Mouse (Mus musculus): ENCODE data around the gene Ppp4r1. TPM values are rescaled to one million over a fixed set of nuclear protein-coding genes. Genes with fewer than 3 reads are reported as not detected.
A peak's percentile ranks its signal among the peaks of the same experiment; 100 is the strongest.

Gene Ppp4r1
- polyA plus RNA-seq, 1 experiment from 2014 or later: 45.2 TPM

DNA sequence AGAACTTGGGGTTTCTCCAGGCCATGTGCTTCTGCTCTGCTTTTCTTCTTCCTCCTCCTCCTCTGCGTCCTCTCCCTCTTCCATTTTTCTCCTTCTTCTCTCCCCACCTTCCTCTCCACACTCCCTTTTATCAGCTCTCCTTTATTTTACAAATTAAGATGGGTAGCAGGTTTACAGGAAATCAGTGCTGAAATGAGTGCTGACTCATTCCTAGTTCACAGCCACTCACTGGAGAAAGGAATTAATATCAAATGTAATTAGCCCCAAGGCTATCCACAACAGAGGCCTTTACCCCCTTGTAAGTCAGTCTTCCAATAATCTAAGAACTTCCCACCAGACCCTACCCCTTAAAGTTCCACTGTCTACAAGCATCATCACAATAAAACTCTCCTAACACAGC lies 6.1 kb upstream of the Ppp4r1 start:
- Histone ChIP-seq H3K4me3 (no peak overlapping the region), H3K27me3 (no peaks in the 10 kb centered on the region), H3K36me3 (no peaks in the 10 kb centered on the region), H3K9ac (replicated peaks) (no peak overlapping the region), H3K9me3 (no peaks in the 10 kb centered on the region), H3K4me1 (peaks cover 20% of the 10 kb centered on the region), H3K4me2 (replicated peaks) (no peak overlapping the region), H3K27ac (replicated peaks) (no peak overlapping the region)
- no peak for ATAC-seq (replicated peaks)
- WGBS: 91% methylated on average over 1 of the region's 1 CpGs

DNA sequence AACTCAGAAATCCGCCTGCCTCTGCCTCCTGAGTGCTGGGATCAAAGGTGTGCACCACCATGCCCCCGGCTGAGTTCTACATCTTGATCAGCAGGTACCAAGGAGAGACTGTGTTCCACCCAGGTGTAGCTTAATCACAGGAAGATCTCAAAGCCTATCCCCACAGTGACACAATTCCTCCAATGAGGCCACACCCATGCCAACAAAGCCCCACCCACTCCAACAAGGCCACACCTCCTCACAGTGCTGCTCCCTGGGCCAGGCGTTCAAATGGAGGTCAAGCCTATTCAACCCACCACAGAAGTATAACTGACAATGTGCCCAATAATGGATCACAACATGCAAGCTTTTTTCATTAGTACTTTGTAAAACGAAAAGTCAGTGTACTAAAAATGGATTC lies 4.9 kb upstream of the Ppp4r1 start:
- H3K4me1 ChIP-seq: peaks cover 19% of the 10 kb centered on the region
- no peaks in the 10 kb centered on the region for H3K27me3 ChIP-seq
- WGBS: 86% methylated on average over 4 of the region's 4 CpGs
- no peak overlapping the region for H3K4me3 ChIP-seq
- H3K9me3 ChIP-seq: no peaks in the 10 kb centered on the region
- H3K27ac ChIP-seq (replicated peaks): no peak overlapping the region
- no peaks in the 10 kb centered on the region for H3K36me3 ChIP-seq
- H3K4me2 ChIP-seq (replicated peaks): no peak overlapping the region
- no peak for ATAC-seq (replicated peaks)
- H3K9ac ChIP-seq (replicated peaks): no peak overlapping the region

DNA sequence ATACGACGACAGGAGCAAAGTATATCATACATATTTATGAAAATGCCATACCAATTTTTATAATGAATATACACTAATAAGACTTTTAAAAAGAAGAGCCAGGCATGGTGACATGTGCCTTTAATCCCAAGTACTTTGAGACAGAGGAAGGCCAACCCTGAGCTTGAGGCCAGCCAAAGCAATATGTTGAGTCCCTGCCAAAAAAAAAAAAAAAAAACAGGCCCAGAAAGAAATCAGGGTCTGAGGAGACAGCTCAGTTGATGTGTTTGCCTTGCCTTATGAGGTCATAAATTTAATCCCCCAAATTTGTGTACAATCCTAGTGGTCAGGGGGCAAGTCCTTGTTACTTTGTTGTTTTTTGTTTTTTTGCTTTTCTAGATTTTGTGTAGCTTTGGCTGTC lies 1.4 kb upstream of the Ppp4r1 start:
- Histone ChIP-seq H3K4me1 (peaks cover 23% of the 10 kb centered on the region), H3K9me3 (no peaks in the 10 kb centered on the region), H3K36me3 (no peaks in the 10 kb centered on the region), H3K9ac (replicated peaks) (no peak overlapping the region), H3K27ac (replicated peaks) (no peak overlapping the region), H3K4me2 (replicated peaks) (no peak overlapping the region), H3K27me3 (no peaks in the 10 kb centered on the region), H3K4me3 (no peak overlapping the region)
- ATAC-seq (replicated peaks): no peak
- 85% methylated on average over 2 of the region's 2 CpGs for WGBS

DNA sequence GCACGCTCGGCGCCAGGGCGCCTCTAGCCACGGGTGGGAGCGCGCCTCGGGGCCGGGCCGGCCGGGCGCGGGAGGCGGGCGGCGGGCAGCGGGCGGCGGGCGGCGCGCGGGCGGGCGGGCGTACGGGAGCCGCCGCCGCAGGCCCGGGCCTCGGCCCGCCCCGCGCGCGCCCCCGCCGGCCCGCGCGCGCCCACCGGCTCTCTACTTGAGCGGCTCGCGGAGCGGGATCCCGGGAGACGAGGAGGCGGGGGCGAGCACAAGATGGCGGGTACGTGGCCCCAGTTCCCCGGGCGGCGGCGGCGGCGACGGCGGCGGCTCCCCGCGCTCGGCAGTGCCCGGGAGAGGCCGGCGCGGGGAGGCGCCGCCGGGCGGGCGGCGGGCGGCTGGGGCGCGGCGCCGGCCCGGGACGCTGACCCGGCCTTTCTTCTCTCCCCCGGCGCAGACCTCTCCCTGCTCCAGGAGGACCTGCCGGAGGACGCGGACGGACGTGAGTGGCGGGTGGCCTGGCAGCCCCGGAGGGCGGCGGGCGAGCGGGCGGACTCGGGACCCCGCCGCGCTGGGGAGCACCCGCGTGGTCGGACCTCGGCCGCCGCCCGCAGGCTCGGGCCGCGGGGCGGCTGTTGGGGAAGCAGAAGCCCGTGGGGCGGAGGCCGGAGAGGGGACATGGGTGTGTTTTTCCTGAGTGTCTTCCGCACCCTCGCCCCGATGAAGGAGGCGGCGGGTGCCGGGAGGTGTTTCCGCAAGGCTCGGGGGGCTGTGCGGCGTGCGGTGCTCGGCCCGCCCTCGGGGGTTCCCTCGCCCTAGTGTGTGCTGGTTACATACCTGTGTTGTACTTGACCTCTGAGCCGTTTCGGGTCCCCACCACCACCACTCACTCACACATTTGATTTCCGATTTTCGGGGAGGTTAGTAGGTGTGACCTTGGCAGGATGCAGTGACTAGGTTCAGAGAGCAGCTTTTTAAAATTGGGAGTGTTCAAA lies 1.1 kb downstream of the Ppp4r1 start:
- H3K27ac ChIP-seq (replicated peaks): peak overlapping the region; percentile 99
- no peaks in the 10 kb centered on the region for H3K9me3 ChIP-seq
- peak overlapping the region; percentile 98 for H3K4me3 ChIP-seq
- no peaks in the 10 kb centered on the region for H3K36me3 ChIP-seq
- no peaks in the 10 kb centered on the region for H3K27me3 ChIP-seq
- WGBS: under 1% methylated on average over 62 of the region's 135 CpGs
- H3K4me1 ChIP-seq: peaks cover 27% of the 10 kb centered on the region
- peak overlapping the region; percentile 96 for H3K9ac ChIP-seq (replicated peaks)
- peak; percentile 60 for ATAC-seq (replicated peaks)
- H3K4me2 ChIP-seq (replicated peaks): peak overlapping the region; percentile 56

DNA sequence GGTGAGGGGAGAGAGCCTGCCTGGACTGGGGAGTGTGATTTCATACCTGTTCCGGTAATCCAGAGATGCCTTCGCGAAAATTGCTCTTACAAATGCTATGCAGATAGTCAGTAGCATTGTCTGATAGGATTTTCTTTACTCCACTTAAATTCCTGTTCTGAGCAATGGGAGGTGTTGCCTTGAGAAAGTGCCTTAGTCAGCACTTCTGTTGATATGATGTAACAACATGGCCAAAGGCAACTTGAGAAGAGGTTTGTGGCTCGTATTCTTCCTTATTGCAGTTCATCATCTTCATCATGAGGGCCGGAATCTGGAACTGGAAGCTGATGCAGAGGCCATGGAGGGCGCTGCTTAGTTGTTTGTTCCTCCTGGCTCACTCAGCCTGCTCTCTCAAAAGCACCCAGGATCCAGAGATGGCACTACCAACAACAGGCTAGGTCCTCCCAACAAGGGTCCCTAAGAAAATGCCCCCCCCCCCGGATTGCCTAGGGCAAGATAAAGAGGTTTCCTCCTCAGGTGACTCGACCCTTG lies 2.3 kb downstream of the Ppp4r1 start:
- WGBS: 73% methylated on average over 8 of the region's 8 CpGs
- Histone ChIP-seq H3K4me3 (peak overlapping the region; percentile 98), H3K4me1 (peaks cover 27% of the 10 kb centered on the region), H3K9ac (replicated peaks) (peak overlapping the region; percentile 96; the same call in 1 of the 2 replicates), H3K9me3 (no peaks in the 10 kb centered on the region), H3K27me3 (no peaks in the 10 kb centered on the region), H3K27ac (replicated peaks) (0 out of 2 replicates have a peak overlapping the region, but pooled peaks have one; percentile 17), H3K4me2 (replicated peaks) (peak overlapping the region; percentile 56), H3K36me3 (no peaks in the 10 kb centered on the region)
- ATAC-seq (replicated peaks): no peak

DNA sequence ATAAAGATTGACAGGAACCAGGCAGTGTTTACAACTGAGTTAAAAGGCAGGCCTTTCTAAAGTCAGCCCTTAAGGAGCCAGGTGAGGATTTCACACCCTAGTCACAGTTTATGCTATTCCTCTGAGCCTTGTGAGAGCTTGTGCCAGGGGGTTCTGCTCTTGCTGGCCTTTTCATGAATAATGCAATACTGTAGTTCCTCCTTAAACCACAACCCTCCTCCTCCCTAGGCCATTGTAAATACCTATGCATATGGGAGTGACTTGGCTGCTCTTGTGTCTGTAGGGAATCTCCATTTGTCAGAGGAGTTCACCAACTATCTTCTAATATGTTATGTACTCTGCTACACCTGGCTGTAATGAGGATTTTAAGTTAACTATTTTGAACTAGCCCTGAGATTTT lies 3.3 kb downstream of the Ppp4r1 start:
- no peak overlapping the region for H3K27ac ChIP-seq (replicated peaks)
- H3K9ac ChIP-seq (replicated peaks): no peak overlapping the region
- H3K36me3 ChIP-seq: no peaks in the 10 kb centered on the region
- no peaks in the 10 kb centered on the region for H3K27me3 ChIP-seq
- H3K9me3 ChIP-seq: no peaks in the 10 kb centered on the region
- H3K4me3 ChIP-seq: no peak overlapping the region
- peaks cover 27% of the 10 kb centered on the region for H3K4me1 ChIP-seq
- no peak overlapping the region for H3K4me2 ChIP-seq (replicated peaks)
- no peak for ATAC-seq (replicated peaks)

DNA sequence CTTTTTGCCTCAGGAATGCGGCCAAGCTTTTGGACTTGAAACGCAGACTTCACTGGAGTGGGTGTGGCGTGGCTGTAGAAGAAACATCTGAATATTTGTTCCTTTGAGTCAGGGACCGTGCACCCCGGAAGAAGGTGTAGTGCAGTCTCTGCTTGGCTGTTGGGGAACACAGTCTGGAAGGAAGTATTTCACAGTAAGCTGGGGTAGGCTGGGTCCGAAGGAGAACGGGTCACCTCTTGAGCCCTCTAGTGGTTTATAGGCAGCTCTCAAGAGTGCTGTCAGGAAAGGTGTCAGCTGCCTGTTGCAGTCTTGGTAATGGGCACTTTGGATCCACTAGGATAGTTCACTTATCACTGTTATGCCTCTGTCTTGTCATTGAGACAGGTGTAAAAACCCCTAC lies 3.9 kb downstream of the Ppp4r1 start:
- H3K9ac ChIP-seq (replicated peaks): no peak overlapping the region
- no peak overlapping the region for H3K4me3 ChIP-seq
- no peaks in the 10 kb centered on the region for H3K9me3 ChIP-seq
- ATAC-seq (replicated peaks): no peak
- WGBS: 84% methylated on average over 7 of the region's 7 CpGs
- no peak overlapping the region for H3K4me2 ChIP-seq (replicated peaks)
- H3K27me3 ChIP-seq: no peaks in the 10 kb centered on the region
- no peaks in the 10 kb centered on the region for H3K36me3 ChIP-seq
- peaks cover 24% of the 10 kb centered on the region for H3K4me1 ChIP-seq
- H3K27ac ChIP-seq (replicated peaks): no peak overlapping the region

DNA sequence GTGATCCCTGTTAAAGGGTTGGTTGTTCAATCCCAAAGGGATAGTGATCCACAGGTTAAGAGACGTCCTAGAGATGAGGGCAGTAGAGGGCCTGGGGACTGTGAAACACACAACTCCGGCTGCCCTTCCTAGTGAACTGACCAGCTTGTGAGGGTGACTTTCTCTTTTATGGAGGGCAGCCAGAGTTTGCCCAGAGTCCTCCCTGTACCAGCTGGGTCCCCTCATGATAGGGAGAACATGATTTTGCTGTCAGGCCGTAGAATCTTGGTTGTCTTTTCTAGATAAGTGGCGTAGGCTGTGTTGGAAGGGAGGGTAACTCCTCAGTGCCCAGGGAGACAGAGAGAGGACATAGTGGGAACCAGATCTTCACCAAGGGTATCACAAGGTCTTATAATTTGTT lies 4.9 kb downstream of the Ppp4r1 start:
- H3K27ac ChIP-seq (replicated peaks): no peak overlapping the region
- ATAC-seq (replicated peaks): no peak
- 94% methylated on average over 4 of the region's 4 CpGs for WGBS

DNA sequence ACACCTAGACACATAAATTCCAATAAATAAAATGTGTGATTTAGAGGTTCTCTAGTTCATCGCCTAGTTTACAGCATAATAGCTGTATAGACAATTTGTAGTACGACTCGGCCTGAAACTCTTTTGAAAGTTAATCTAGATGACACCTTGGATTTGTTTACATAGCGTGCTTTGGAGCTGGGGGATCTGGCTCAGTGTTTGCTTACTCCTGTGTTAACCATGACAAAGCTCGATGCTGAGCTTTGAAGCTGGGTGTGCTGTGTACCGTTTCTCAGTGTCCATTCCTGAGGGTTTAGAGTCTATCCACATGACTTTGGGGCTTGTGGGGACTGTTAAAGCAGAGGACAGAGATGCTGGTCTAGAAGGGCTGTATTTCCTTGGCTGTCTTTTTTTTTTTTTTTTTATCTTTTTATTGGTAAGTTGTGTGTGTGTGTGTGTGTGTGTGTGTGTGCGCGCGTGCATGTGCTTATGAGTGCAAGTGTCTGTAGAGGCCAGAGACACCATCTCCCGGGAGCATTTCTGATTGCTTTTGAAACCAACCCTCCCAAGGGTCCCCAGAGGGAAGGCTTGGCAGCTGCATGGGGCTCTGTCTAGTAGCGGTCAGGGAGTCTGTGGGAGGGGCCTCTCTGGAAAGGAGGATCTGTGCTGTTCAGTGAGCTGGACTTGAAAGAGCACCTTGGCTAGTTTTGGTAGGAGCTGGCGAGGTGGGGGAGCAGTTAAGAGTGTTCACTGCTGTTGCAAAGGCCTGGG lies 6.3 kb downstream of the Ppp4r1 start:
- Histone ChIP-seq H3K4me3 (no peak overlapping the region), H3K36me3 (no peaks in the 10 kb centered on the region), H3K27ac (replicated peaks) (no peak overlapping the region), H3K27me3 (no peaks in the 10 kb centered on the region), H3K4me1 (peaks cover 16% of the 10 kb centered on the region), H3K4me2 (replicated peaks) (no peak overlapping the region), H3K9me3 (no peaks in the 10 kb centered on the region), H3K9ac (replicated peaks) (no peak overlapping the region)
- WGBS: 91% methylated on average over 12 of the region's 12 CpGs
- no peak for ATAC-seq (replicated peaks)

More for the DNA sequence above, 4.9 kb downstream of the Ppp4r1 start:
- Histone ChIP-seq H3K27me3 (no peaks in the 10 kb centered on the region), H3K9ac (replicated peaks) (no peak overlapping the region), H3K36me3 (no peaks in the 10 kb centered on the region), H3K4me2 (replicated peaks) (no peak overlapping the region), H3K9me3 (no peaks in the 10 kb centered on the region), H3K4me3 (no peak overlapping the region), H3K4me1 (peaks cover 16% of the 10 kb centered on the region)

DNA sequence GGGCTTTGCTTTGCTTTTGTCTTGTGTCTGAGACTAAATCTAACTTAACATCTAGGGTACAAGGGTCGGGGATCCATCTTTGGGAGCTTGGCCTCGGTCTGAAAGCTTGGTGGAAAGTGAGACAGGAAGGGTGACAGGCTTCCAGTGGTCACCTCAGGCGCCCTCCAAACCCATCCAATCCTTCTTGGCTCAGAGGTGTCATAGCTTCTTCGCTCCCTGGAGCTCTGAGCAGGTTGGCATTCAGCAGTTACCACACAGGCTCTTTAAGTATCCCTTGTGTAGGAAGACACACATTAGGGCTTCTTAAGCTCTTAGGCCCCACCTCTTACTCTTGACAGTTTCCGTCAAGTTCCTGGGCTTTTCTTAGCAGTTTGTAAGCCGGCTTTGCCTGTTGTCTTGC lies 7.2 kb downstream of the Ppp4r1 start:
- 91% methylated on average over 6 of the region's 6 CpGs for WGBS

DNA sequence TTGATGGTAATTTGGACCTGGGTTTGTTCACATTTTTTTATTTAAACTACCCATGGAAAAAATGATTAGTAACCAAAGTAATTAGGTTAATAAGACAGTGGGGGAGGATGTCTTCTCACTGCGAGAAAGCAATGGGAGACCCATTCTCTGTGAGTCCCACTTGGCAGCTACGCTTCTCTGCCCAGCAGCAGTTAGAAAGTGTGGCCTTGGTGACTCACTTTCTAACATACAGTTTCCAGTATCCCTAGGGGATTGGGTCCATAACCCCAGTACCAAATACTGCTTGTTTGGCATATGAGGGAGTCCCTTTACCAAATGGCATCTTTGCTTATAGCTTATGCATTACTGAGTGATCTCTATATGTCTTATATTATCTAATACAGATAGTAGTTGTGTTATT lies 8.8 kb downstream of the Ppp4r1 start:
- no peak for ATAC-seq (replicated peaks)
- WGBS: 78% methylated on average over 2 of the region's 2 CpGs
- Histone ChIP-seq H3K36me3 (no peaks in the 10 kb centered on the region), H3K4me3 (no peak overlapping the region), H3K9me3 (no peaks in the 10 kb centered on the region), H3K4me1 (peaks cover 6% of the 10 kb centered on the region), H3K9ac (replicated peaks) (no peak overlapping the region), H3K27ac (replicated peaks) (no peak overlapping the region), H3K27me3 (no peaks in the 10 kb centered on the region), H3K4me2 (replicated peaks) (no peak overlapping the region)

More for the DNA sequence above, 7.2 kb downstream of the Ppp4r1 start:
- Histone ChIP-seq H3K4me3 (no peak overlapping the region), H3K4me1 (peaks cover 11% of the 10 kb centered on the region), H3K27ac (replicated peaks) (no peak overlapping the region), H3K27me3 (no peaks in the 10 kb centered on the region), H3K36me3 (no peaks in the 10 kb centered on the region), H3K9me3 (no peaks in the 10 kb centered on the region), H3K4me2 (replicated peaks) (no peak overlapping the region), H3K9ac (replicated peaks) (no peak overlapping the region)
- ATAC-seq (replicated peaks): no peak

DNA sequence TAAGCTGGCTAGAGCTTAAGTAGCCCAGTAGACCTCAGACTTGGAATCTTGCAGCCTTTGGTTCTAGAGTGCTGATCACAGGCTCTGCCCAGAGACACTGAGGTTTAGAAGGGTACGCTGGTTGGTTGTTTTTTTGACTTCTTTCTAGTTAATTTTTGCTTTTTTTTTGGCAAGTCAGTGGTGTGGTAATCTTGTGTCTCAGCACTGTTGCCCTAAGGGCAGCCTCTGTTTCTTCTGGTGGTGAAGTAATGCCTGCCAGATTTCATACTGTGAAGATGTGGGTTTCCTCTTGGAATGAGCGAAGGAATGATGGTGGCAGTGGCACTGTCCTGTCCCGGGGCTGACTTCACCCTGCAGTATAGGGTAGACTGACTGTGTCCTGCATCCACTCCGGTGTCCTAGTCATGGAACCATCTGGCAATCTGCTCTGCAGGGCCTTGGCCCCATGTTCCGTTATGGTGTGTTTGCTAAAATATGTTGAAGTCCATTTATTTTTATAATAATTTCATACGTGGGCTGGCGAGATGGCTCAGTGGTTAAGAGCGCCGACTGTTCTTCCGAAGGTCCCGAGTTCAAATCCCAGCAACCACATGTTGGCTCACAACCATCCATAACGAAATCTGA lies 11.0 kb downstream of the Ppp4r1 start:
- no peak overlapping the region for H3K4me2 ChIP-seq (replicated peaks)
- H3K4me1 ChIP-seq: peaks cover 3% of the 10 kb centered on the region; the same call in 1 of the 2 replicates
- ATAC-seq (replicated peaks): no peak
- H3K4me3 ChIP-seq: no peak overlapping the region
- H3K9me3 ChIP-seq: no peaks in the 10 kb centered on the region
- H3K9ac ChIP-seq (replicated peaks): no peak overlapping the region
- H3K27ac ChIP-seq (replicated peaks): no peak overlapping the region
- WGBS: 96% methylated on average over 12 of the region's 12 CpGs
- H3K36me3 ChIP-seq: no peaks in the 10 kb centered on the region
- no peaks in the 10 kb centered on the region for H3K27me3 ChIP-seq
